Mouse (Mus musculus): ENCODE data around the gene Rsph3b.
"Not testable (repeated sequence)": the region's sequence is repeated elsewhere in the genome, so short reads cannot be mapped to it uniquely, and the experiment has no call there.

Gene Rsph3b

DNA sequence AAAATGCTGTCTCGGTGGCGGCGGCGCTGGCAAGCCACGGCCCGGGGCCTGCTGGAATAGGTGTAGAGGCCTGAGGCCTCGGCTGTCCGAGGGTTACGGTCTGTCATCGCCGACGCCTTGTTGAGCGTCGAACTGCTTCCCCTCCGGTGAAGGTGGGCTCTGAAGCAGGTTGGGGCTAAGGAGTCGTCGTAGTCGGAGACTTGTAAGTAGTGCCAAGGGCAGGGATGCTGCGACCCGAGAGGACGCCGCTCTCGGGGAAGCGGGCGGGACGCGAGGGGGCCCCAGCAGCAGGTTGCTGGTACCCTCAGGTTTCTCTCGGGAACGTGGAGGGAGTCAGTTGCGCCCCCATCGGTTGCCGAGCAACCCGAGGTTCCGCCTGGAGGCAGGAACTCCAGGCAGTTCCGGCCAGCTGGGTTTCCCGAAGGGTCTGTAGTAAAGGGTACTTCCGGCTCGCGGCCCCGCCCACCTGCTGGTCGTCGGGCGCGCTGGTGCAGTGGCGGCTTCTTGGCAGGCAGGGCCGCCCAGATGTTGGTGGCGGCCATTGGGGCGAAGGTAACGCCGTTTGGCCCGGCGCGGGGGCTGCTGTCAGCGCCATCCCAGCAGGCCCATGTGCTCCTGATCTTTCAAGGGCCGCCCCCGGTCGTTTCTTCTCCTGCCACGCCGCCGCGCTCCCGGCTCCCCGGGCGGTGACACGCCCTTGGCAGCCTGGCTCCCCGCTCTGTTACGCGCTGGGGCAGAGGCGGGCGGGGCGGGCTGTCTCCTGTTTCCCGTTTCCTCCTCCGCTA is at the start of gene Rsph3b:
Rsph3b (minus strand) TSS at position 699 of the 785 bp plus-strand sequence.
- peak; percentile 48 for DNase-seq

DNA sequence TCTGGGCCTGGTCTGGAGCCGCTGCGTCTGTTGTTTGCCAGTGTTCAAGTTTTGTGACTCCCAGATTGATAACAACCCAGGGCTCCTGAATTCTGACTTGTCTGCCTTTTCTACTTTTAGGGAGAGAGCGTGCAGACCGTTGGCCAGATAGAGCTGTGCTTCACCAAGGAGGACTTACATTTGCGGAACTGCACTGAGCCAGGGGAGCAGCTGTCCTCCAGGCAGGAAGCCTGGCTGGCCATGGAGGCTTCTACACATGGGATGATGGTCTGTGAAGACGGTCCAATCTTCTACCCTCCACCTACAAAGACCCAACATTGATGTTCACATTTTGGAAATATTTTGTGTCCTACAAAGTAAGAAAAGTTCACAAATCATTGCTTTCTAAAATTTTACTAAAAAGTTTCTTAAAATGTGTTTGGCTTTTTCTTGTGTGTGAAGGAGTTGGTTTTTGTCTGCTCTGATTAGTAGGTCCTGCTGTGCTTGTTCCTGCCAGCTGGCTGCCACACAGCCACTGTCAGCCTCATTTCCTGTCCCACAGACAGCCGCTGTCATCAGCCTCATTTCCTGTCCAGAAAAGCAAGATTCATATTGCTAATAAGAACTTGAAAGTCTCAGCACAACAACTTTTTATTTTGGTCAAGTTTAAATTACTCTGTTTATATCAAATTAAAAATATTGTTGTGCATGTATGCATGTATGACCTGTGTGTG is 49.5 kb upstream of the Rsph3b start:
- not testable (repeated sequence) for DNase-seq

DNA sequence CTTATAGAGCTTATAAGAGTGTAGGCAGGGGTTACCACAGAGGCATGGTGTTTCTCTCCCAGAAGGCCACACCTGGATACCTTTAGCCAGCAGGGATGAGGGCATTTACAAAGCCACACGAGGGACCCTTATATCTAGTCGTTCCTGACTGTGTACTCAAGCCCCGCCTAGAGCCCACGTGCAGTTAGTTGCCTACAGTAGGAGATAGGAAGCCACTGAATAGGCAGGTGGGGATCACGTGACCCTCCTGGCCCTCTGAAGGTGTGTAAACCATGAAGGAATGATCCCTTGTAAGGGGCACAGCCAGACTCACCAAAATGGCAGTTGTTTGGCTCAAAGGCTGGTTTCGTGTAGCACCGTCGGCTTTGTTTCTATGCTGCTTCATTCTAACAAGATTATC is 48.3 kb upstream of the Rsph3b start:
- DNase-seq = not testable (repeated sequence)

DNA sequence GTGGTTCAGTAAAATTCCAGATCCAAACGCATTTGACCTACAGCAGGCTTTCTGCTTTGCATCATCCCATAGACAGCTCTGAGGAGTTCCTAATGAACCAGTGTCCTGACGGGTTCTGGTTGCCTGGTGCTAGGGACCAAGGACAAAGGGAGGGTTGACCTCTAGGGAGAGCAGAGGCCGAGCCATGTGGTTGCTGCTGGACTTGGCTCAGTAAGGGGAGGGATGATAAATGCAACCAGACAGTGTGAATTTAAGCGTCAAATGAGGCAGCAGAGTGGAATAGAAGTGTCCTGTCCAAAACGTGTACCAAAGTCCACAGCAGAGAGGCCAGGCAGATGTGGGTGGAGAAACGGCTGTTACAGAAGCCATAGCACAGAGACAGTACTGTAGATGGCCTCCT is 47.0 kb upstream of the Rsph3b start:
- DNase-seq = not testable (repeated sequence)

DNA sequence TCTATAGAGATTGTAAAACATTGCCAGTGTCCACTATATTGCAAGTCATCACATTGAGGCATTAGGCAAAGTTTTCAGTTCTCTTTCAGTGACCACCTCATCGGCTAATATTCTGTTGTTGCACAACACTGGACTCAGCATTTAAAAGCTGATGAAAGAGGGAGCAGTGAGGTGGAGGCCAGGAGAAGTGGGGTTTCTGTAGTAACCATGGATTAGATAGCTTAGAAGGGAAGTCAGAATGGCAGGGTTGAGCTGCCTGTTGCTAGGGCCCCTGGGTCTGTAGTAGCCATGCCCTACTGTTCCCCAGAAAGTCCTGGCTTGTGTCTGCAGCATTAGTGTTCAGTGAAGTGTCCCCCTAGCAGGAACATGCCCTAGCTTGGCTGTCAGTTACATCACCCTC is 37.6 kb upstream of the Rsph3b start:
- not testable (repeated sequence) for DNase-seq

DNA sequence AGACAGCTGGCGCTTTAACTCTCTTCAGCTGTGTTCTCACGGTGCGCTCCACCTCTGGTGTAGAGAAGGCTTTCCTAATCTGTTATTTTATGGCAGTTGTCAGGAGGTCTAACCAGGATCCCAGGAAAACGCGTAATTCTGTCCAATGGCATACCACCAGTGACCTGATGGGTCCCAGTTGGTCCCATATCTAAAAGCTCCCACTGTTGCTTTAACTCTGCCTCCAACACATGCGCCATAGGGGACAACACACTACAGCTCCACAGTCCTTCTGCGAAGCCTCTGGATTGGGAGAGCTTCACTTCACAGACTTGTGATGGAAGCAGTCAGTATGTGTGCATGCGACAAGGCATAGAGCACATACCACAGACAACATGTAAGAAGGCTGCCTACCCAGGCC is 31.7 kb upstream of the Rsph3b start:
- not testable (repeated sequence) for DNase-seq

DNA sequence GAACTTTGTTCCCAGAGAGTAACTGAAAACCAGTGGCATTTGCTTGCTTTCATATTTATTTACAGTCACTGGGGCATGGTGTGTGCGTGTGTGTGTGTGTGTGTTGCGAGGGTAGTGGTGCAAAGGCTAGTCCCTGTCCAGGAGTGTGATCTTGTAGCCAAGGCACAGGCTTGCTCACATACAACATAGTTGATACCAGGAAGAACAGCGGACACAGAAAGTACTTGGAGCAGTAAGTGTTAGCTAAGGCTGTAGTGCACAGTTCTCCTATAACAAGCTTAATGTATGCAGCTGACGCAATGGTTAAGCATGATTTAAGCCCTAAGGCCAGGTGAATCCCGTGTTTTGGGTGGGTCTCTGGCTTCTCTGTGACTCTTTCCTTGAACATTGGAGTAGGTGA is 30.9 kb upstream of the Rsph3b start:
- DNase-seq = not testable (repeated sequence)

DNA sequence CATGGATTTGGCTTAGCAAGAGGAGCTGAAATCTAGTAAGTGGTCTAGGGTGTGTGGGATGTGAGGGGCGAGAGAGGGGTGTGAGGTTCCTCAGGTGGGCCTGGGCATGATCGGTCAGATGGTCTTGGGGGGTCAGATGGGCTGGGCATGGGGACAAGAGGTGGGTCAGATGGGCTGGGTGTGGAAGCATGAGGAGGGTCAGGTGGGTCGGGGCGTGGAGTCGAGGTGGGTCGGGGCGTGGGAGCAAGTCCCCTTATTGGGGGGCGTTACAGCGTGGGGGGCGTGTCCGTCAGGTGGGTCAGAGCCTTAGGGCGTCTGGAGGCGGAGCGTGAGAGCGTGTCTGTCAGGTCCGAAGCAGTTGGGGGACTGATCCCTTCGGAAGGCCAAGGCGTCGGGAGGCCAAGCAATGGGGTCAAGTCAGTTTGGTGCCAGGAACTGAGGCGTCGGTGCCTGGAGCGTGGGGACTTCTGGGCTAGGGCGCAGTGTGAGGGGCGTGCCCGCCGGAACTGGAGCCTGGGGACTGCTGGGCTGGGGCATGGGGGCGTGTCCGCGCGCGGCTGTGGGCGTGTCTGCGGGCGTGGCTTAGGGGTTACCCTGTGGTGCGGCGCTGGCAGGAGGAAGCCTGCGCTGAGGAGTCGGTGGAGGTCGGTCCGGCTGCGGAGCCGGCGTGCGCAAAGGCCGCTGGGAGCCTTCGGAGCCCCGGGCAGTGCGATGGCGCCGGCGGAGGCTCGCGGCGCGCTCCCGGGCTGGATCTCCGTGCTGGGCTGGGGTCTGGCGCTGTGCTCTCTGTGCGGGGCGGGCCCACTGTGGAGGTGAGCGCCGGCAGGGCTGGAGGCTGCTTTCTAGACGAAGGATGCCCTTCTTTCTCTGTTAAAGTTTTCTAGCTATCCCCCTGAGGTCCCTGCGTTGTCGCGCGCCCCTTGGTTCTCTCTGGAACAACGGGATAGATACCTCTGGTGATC is 30.1 kb upstream of the Rsph3b start, which contains the start of gene Gm49721:
Gm49721 (plus strand) TSS at position 618 of the 962 bp plus-strand sequence.
- DNase-seq = peak; percentile 48

DNA sequence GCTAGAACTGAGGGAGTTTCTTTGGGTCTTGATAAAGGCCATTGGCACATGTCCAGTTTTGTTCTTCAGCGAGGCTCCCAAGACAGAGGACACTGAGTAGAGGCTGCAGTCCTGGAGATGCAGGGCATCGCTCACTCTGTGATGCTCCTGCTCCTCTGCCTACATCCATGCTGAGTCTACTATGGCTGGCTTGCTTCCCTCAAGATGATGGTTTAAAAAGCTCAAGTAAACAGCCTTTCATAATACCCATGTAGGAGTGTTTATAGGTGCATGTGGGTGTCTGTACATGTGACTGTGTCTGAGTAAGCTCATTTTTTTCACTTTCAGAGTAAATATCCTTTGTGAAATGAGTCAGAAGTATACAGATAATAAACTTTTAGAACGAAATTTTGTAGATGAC is 26.5 kb upstream of the Rsph3b start:
- not testable (repeated sequence) for DNase-seq

DNA sequence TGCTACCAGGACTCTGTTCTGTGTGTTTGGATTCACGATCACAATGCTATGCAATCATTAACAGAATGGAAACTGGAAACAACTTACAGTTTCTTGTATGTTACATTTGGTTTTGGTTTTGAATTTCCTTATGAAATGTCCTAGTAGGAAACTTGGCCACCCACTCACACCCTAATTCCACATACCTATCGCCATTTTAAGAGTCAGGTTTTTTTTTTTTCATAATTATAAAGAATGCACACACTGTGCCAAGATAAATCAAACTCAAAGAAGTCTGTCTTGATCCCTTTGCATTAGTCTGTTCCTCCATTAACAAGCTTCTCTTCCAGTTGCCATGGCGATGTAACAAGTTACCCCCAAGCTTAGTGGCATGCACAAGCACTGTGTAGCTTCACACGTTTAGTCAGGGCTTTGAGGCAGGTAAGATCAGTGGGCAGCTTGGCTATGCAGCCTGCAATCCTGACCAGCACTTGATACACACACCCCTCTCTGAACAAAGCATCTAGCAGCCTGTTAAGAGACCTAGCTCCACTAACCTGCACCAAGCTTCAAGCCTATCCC is 24.4 kb upstream of the Rsph3b start:
- not testable (repeated sequence) for DNase-seq

DNA sequence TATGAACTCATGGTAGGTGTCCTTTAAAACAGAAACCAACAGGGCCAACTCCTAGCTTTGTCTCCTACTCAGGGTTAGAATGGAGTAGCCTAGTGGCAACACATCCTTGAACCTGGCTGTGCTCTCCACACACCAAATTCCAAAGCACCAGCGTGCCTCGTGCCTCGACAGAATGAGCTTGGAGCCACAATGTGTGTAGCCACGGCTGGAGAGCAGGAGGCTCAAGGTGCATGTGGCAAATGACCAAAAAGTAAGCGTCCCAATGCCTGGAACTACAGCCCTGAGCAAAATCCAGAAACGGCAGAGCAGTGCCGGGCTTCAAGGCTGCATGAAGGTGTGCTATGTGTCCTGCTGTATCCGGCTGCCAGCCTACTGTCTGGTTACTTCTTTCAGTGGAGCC is 22.8 kb upstream of the Rsph3b start:
- DNase-seq = not testable (repeated sequence)

DNA sequence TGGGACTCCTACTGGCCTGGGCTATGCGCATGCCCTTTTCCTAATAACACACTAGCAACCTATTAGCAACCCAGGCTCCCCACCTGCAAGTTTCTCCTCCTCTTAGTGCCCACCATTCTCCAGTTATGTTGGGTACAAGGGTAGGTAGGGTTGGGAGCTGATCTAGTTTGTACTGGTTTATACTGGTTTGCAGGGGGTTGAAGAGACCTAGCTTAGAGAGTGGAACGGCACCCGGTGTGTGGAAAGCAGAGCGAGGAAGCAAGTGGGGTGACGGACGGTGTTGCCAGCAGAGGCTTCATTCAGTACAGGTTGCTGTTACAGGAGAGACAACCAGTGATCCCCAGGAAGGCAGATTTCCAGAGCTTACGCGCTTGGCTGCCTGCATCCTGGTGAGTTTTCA is 21.9 kb upstream of the Rsph3b start, which contains the start of gene Rnaset2b:
Rnaset2b (plus strand) TSS at position 301 of the 400 bp plus-strand sequence.
- DNase-seq = not testable (repeated sequence)

DNA sequence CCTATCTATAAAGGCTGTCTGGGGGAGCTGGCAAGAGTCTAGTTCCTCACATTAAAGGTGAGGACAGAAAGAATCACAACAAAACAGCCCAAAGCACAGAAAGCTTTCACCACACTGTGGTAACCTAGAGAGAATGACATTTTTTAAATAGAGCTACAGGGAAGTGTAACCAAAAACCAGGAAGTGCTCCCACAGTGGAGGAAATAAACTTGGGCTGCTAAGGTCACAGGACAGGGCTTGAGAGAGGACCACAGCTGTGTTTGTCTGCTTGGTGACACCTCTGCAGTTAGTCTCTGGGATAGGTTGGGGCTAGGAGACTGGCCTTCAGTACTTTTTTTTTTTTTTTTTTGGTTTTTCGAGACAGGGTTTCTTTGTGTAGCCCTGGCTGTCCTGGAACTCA is 19.2 kb upstream of the Rsph3b start:
- not testable (repeated sequence) for DNase-seq

DNA sequence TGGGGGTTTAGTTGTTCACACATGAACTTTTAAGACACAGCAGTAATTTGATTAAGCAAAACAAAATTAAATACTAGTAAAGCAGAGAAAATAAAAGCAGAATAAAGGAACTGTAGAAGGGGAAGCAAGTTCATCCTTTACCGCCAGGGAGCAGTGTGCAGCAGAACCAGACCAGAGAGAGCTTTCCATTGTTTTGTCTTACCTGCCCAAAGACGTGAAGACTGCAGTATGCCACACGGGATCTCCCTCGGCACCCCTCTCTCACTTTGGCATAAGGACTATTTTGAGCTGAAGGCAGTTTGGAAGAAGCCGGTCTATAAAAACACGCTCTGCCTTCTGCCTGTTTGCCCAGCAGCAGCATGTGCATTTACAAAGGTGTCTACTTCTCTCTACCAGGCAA is 16.9 kb upstream of the Rsph3b start:
- not testable (repeated sequence) for DNase-seq

DNA sequence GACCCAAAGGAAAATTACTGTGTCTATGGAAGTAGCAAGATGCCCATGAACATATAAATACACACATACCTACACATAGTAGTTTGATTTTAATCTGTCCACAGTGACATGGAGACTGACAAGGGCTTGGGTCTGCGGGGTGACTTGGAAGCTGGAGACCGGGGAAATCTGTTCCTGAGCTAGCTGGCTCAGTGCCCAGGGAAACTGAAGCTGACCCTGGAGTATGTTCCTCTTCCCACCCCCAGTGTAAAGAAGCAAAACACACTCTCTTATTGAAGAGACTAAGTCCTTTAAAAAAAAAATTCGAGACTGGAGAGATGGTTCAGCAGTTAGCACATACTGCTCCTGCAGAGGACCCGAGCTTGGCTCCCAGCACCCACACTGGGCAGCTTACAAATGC is 14.5 kb upstream of the Rsph3b start:
- not testable (repeated sequence) for DNase-seq

DNA sequence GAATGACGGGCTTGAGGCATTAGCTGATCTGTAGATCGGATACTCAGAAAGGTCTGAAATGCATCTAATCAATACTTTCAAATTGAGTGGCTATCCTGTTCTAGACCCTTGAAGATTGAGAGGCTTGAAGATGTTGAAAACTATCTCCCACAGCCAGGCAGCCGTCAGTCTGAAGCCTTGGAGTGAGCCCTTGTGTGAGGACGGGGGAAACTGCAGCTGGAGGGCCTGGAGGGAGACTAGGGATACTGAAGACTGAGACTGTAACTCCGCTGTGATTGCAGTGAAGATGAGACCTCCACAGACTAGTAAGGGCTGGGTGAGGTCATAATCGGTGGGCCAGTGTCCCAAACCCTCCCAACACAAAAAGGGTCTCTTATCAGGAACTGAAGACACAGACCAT is 13.9 kb upstream of the Rsph3b start:
- not testable (repeated sequence) for DNase-seq

DNA sequence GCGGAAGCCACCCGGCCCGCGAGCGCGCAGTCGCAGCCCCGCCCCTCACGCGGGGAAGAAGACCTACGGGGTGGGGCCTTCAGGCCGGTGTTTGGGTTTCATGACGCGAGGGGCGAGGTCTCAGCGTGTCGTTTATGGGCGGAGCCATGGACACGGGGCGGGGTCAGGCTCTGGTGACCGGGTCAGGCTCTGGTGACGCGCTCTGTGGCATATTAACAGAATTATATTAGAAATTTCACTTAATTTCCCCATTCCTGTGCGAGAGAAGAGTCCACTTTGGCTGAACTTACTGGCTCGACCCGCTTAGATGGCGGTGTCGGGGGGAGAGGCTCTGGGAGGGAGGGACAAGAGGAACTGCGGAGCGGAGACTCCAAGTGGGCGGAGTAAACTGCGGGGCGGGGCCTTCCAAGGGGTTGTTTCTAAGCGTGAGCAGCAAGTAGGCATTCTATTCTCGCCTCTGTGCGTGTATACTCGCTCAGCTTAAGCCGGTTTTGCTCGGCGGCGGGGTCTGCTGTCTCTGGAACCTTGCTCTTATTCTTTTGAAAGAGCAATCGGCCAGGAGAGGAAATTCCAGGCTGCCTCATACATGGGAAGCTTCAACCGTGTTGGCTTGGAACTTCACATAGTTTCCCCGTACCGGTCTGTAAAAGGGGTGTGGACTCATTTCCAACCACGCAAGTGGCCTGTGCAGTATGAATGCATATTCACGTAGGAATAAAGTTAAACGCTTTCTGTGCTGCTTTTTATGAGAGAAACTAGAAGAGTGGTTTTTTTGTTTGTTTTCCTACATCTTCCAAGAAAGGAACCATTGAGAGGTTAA is 12.9 kb upstream of the Rsph3b start:
- DNase-seq = peak; percentile 47

DNA sequence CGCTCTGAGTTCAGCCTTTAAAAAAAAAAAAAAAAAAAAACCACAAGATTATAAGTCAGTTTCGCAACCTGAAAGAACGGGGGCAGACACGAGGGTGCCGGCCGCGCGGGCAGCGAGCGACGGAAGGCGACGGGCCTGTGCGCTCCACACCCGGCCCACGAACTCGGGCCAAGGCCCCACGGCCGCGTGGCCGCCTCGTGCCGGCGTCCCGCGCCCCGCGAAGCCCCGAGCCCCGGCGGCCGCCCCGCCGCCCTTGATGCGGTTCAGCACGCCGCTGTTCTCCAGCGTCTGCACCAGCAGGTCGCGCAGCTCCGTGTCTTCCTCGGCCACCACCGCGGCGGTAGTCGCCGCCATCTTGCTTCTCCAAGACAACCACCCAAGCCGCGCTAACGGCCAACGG is 12.3 kb upstream of the Rsph3b start, which contains the start of gene Tagap1:
Tagap1 (minus strand) TSS at position 381 of the 400 bp plus-strand sequence.
- peak; percentile 56 for DNase-seq

DNA sequence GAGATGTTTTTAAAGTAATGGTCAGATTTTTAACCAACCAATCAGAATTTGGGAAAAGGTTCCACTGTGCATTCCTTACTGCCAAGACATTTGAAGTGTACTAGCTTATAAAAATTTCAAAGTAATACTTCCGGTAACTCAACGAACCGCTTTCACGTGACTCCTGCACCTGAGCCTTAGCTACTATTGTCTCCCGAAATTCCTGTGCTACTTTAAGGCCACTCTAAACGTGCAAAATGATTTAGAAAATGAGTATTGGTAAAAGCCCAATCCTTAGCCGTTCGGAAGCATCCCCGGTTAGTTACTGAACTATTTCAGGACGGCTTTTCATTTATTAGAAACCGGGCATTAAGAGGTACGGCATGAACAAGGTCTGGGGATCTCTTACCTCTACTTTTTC is 11.9 kb upstream of the Rsph3b start:
- not testable (repeated sequence) for DNase-seq

DNA sequence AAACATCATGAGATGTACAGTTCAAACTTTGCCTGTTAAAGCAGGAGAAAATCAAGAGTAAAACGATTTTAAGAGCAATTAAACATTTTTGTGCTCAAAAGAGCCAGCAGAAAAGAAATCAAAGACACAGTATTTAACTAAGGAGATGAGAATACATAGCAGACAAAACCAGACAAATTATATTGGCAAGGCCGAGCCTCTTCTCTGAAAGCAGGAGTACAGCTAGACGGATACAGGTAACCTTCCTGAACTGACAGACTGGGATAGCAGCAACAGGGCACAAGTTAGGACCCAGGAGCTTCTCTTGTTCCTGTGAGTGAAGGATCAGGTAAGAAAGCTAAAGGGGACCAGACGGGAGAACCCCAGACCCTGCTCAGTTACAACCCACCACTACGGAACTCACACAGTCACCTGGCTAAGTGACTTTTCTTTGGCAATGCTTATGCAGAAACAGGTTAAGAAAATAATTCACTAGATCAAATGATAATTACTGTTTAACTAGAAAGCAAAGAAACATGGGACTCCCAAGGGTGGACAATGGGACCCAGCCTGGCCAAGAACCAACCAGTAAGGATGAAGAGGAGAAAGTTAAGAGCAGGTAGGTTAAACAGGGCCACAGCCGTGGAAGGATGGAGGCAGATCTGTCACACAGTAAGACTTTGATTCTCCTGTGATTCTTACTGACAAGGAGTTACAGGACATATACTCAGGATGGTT is 11.2 kb upstream of the Rsph3b start:
- DNase-seq = not testable (repeated sequence)

DNA sequence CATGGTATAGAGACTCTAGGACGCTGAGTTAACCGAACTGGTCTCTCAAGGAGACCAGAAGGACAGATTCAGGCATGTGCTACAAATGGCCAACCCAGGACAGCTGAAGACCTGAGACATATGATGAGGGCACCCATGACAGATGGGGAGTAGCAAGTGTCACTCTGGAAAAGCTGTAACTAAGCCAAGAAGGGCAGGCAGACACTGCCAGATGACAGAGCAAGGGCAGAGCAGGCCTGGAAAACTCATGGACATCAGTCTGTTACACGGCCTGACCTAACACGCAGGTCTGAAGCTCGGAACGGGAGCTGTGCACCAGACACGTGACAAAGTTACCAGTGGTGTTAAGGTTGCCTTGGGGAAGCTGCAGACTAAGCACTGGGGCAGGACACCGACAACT is 10.4 kb upstream of the Rsph3b start:
- DNase-seq = not testable (repeated sequence)
